Mouse (Mus musculus) megakaryocyte, embryonic 14.5 days (primary cell): ENCODE results near the gene Phf21a.

ENCODE experiments used
- FLI1 ChIP-seq: IDR thresholded peaks from 2 replicates; pipeline ENCODE4 v1.6.1; 2012; ENCODE audit warnings: low read length, inconsistent platforms, mixed read lengths
- GATA1 ChIP-seq: IDR thresholded peaks from 3 replicates; pipeline ENCODE4 v1.6.1; 2012; ENCODE audit warnings: mixed read lengths, low read length, inconsistent platforms, borderline replicate concordance

GRCm38 (mm10) chr2:92247711-92248110 is 154.8 kb downstream of the Phf21a start:
- TF ChIP-seq GATA1, result no peak
- no peak for TF ChIP-seq FLI1
